In the genomic region with DNA sequence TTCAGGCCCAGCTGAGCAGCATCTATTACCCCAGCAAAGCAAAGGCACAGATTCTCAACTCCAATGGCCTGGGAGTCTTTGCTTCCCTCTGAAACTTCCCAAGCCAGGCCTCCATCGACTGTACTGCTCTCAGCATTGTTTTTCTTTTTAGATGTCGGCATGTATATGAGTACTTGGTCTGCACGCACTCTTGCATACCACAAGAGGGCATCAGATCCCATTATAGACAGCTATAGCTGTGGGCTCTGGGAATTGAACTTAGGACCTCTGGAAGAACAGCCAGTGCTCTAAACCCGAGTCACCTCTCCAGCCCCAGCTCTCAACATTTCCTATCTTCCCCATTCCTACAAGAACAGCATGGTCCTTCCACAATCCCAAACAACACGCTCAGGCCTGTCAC, we compare ENCODE assay signal across 18 mouse cellular contexts. TPM values are rescaled to one million over a fixed set of nuclear protein-coding genes. Genes with fewer than 3 reads are reported as not detected.
A peak's percentile ranks its signal among the peaks of the same experiment; 100 is the strongest.
DNase-seq lines count a peak whose midpoint lies in the region; TF ChIP-seq lines count a peak whose summit lies in the region.
"Had no signal": no experiment of that assay in that cellular context is flagged by ENCODE, and none has a peak within 500 bp of the region (broad histone marks: within the 10 kb centered on the region; RNA-seq: fewer than 3 reads in every experiment).

No protein-coding gene starts in this region.

- no peak for DNase-seq in gastrocnemius, adult 2 months
- DNase-seq in gastrocnemius, postnatal 14 days = no peak
- DNase-seq in left cerebral cortex, adult 2 months (ENCODE audit: extremely low spot score in 1 of 2, low spot score in 2 of 2) = no peak
- no peak for DNase-seq in left cerebral cortex, adult 11 months (ENCODE audit: low spot score)
- DNase-seq in 416B (ENCODE audit: low read depth) (peak; percentile 19), NIH3T3 (ENCODE audit: low read depth) (peak; percentile 14)
- no peak for DNase-seq in spleen, postnatal 10 days (ENCODE audit: low spot score in 2 of 2)
- no peak for DNase-seq in frontal cortex, postnatal 36 days (ENCODE audit: low spot score in 2 of 2)
- DNase-seq: cerebellum, adult 11-12 months; gastrocnemius, postnatal 36 days; kidney, postnatal 10 days; left cerebral cortex, postnatal 4 days; lung, adult 18-20 months had no signal

- H3K4me3 ChIP-seq in gastrocnemius, adult 2 months = no peak overlapping the region
- H3K4me3 ChIP-seq in left cerebral cortex, adult 2 months = no peak overlapping the region
- H3K4me3 ChIP-seq: forebrain, embryonic 15.5 days; heart, embryonic 15.5 days; neural tube, embryonic 13.5 days had no signal

- TF ChIP-seq CTCF in gastrocnemius, adult 2 months (IDR thresholded peaks at IDR 0.05) = peak; percentile 38
- TF ChIP-seq CTCF in left cerebral cortex, adult 2 months (IDR thresholded peaks at IDR 0.05) = peak; percentile 19; the same call in 1 of the 2 replicates

- H3K27ac ChIP-seq in gastrocnemius, adult 2 months = no peak overlapping the region
- no peak overlapping the region for H3K27ac ChIP-seq in left cerebral cortex, adult 2 months
- H3K27ac ChIP-seq: forebrain, embryonic 15.5 days; heart, embryonic 15.5 days; hindbrain, embryonic 14.5 days; neural tube, embryonic 13.5 days had no signal

- intact Hi-C loops in gastrocnemius, adult 2 months (cut with DNase I) = no loop called here
- intact Hi-C loops in gastrocnemius, postnatal 14 days (cut with DNase I; ENCODE audit: low total_unique reads) = no loop called here
- intact Hi-C loops in left cerebral cortex, adult 2 months (cut with DNase I) = loop anchor here (5.0 kb wide), 1 partner anchor 131 kb away; a partner anchor contains a TSS

RNA-seq across cellular contexts. Expression of a gene that starts 2.5 kb away (rescaled TPM):
- 1 to 10 TPM; 2.3 to 2.9 TPM for total RNA-seq in gastrocnemius, adult 2 months (2021)
- total RNA-seq in gastrocnemius, postnatal 14 days (2021) = 1 to 10 TPM; 1.6 to 2.3 TPM
- total RNA-seq in left cerebral cortex, adult 2 months (2021) = 1 to 10 TPM; 7.1 to 9.1 TPM

RNA-seq across cellular contexts. Expression of a gene that starts 30.2 kb away (rescaled TPM):
- under 1 TPM; 0.10 to 0.22 TPM for total RNA-seq in gastrocnemius, adult 2 months (2021)
- total RNA-seq in gastrocnemius, postnatal 14 days (2021) = under 1 TPM; 0.16 to 0.20 TPM
- under 1 TPM; 0.35 to 0.38 TPM for total RNA-seq in left cerebral cortex, adult 2 months (2021)
- total RNA-seq: megakaryocyte, adult 5-6 weeks had no signal

Comparison
In these comparisons a context has a peak if more than half of its experiments do, and no peak if none do; other contexts are left out.
1. DNase-seq: peak in 416B (single experiment) and NIH3T3 (single experiment); none in gastrocnemius, adult 2 months (single experiment), gastrocnemius, postnatal 14 days (single experiment), left cerebral cortex, adult 2 months (0 of 2), left cerebral cortex, adult 11 months (single experiment), spleen, postnatal 10 days (0 of 2) and frontal cortex, postnatal 36 days (0 of 2).